ENCODE assay signal across 8 mouse cellular contexts in the genomic region with DNA sequence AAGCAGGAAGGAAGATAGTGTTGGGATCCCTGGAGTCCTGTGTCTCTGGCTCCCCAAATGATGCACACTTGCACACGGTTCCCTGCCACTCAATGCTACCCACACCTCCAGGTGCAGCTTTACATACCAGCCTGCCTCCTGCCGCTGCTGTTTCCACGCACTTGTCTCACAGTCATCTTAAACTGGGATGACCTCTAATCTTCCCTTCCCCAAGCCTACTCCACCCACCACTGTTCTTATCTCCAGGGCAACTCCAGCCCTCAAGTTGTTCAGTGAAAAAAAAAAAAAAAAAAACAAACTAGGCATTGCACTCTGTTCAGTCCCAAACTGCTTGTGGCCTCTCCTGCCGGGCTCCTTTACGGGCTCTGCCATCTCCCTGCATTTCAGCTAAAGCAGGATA. TPM values are rescaled to one million over a fixed set of nuclear protein-coding genes. Genes with fewer than 3 reads are reported as not detected.
DNase-seq lines count a peak whose midpoint lies in the region; ATAC-seq and TF ChIP-seq lines count a peak whose summit lies in the region.
"Had no signal": no experiment of that assay in that cellular context is flagged by ENCODE, and none has a peak within 500 bp of the region (broad histone marks: within the 10 kb centered on the region; RNA-seq: fewer than 3 reads in every experiment).

Gene Tmem131 (minus strand): TSS at position 14 of the 400 bp plus-strand sequence.

- H3K27me3 ChIP-seq in E14TG2a.4 (ENCODE audit: insufficient read depth, low read length) = no peaks in the 10 kb centered on the region
- H3K27me3 ChIP-seq in hindbrain, embryonic 12.5 days = no peaks in the 10 kb centered on the region; the same call in 1 of the 2 replicates
- no peaks in the 10 kb centered on the region for H3K27me3 ChIP-seq in liver, postnatal 0 days (ENCODE audit: insufficient read depth, low read length)

- DNase-seq in liver, postnatal 0 days = no peak
- DNase-seq in embryo, embryonic 11 days = no peak
- DNase-seq in urinary bladder, postnatal 25 days (ENCODE audit: low spot score) = no peak

- 74% methylated on average over 5 of the region's 5 CpGs for WGBS in hindbrain, embryonic 12.5 days
- 60% methylated on average over 5 of the region's 5 CpGs for WGBS in liver, postnatal 0 days (ENCODE audit: insufficient replicate concordance)

- TF ChIP-seq CTCF in E14TG2a.4 (conservative IDR thresholded peaks at IDR 0.05; ENCODE audit: low read length) = no peak
- TF ChIP-seq CTCF in embryonic fibroblast, embryonic 13.5 days (IDR thresholded peaks at IDR 0.05; ENCODE audit: borderline replicate concordance, insufficient read depth, low read length) = no peak
- no peak for TF ChIP-seq CTCF in liver, postnatal 0 days (IDR thresholded peaks at IDR 0.05; ENCODE audit: low read depth)

- no peak for ATAC-seq in CD4-positive, CD25-positive, alpha-beta regulatory T cell, adult 4 months
- ATAC-seq in hindbrain, embryonic 12.5 days (ENCODE audit: low FRiP score) = no peak
- no peak for ATAC-seq in liver, postnatal 0 days

- peak; percentile 86 for TF ChIP-seq EP300 in liver, postnatal 0 days (IDR thresholded peaks at IDR 0.05; ENCODE audit: low read depth)

- H3K9ac ChIP-seq in hindbrain, embryonic 12.5 days = no peak within 1 kb of the TSS
- H3K9ac ChIP-seq in liver, postnatal 0 days (replicated peaks) = no peak within 1 kb of the TSS

- no peak within 1 kb of the TSS for H3K4me2 ChIP-seq in hindbrain, embryonic 12.5 days (replicated peaks)
- peak within 1 kb of the TSS; percentile 64 for H3K4me2 ChIP-seq in liver, postnatal 0 days (ENCODE audit: low read depth, low read length)

- peaks cover 52% of the 10 kb centered on the region for H3K4me1 ChIP-seq in E14TG2a.4 (replicated peaks; ENCODE audit: low read depth, low read length)
- no peaks in the 10 kb centered on the region for H3K4me1 ChIP-seq in embryonic fibroblast, embryonic 13.5 days (ENCODE audit: control insufficient read depth, insufficient read depth, low read length)
- H3K4me1 ChIP-seq in hindbrain, embryonic 12.5 days = peaks cover 6% of the 10 kb centered on the region
- H3K4me1 ChIP-seq in liver, postnatal 0 days (ENCODE audit: insufficient read depth) = peaks cover 23% of the 10 kb centered on the region

- H3K27ac ChIP-seq in embryonic fibroblast, embryonic 13.5 days (ENCODE audit: insufficient read depth, low read length) = no peak within 1 kb of the TSS
- H3K27ac ChIP-seq in hindbrain, embryonic 12.5 days = no peak within 1 kb of the TSS
- H3K27ac ChIP-seq in liver, postnatal 0 days (ENCODE audit: low read depth) = no peak within 1 kb of the TSS
- H3K27ac ChIP-seq: kidney, postnatal 0 days had no signal

- TF ChIP-seq POLR2A in embryonic fibroblast, embryonic 13.5 days (IDR thresholded peaks at IDR 0.05; ENCODE audit: low read depth, low read length) = no peak

- no peaks in the 10 kb centered on the region for H3K36me3 ChIP-seq in E14TG2a.4 (ENCODE audit: insufficient read depth, low read length)
- no peaks in the 10 kb centered on the region for H3K36me3 ChIP-seq in hindbrain, embryonic 12.5 days
- H3K36me3 ChIP-seq in liver, postnatal 0 days (replicated peaks; ENCODE audit: insufficient read depth, low read length) = no peaks in the 10 kb centered on the region

- no peaks in the 10 kb centered on the region for H3K9me3 ChIP-seq in E14TG2a.4 (ENCODE audit: low read length)
- H3K9me3 ChIP-seq in hindbrain, embryonic 12.5 days (replicated peaks) = no peaks in the 10 kb centered on the region
- H3K9me3 ChIP-seq in liver, postnatal 0 days (ENCODE audit: low read length) = no peaks in the 10 kb centered on the region

- H3K4me3 ChIP-seq in E14TG2a.4 (replicated peaks; ENCODE audit: low read length) = peak within 1 kb of the TSS; percentile 30
- H3K4me3 ChIP-seq in embryonic fibroblast, embryonic 13.5 days (ENCODE audit: insufficient read depth, low read length) = no peak within 1 kb of the TSS
- H3K4me3 ChIP-seq in hindbrain, embryonic 12.5 days = no peak within 1 kb of the TSS
- H3K4me3 ChIP-seq in liver, postnatal 0 days (ENCODE audit: low read depth, low read length) = peak within 1 kb of the TSS; percentile 36

RNA-seq across cellular contexts. Expression of gene Tmem131, which starts in this region (rescaled TPM):
- 10 to 100 TPM; 11.1 to 14.8 TPM for polyA plus RNA-seq in CD4-positive, CD25-positive, alpha-beta regulatory T cell, adult 4 months (2017; shearing (Covaris generic))
- polyA plus RNA-seq in embryonic fibroblast, embryonic 13.5 days (2011; ENCODE audit: insufficient read length, low read depth, missing spikeins) = 56.8 and 62.3 TPM in 2 replicates
- 18.2 and 21.1 TPM in 2 replicates for polyA plus RNA-seq in hindbrain, embryonic 12.5 days (2016; fragmentation: Nextera tagmentation; extraction: Ambion mirVana)
- polyA plus RNA-seq in liver, postnatal 0 days (2015; fragmentation: Nextera tagmentation; extraction: Ambion mirVana) = 4.8 and 6.1 TPM in 2 replicates

Comparison
In these comparisons a context has a peak if more than half of its experiments do, and no peak if none do; other contexts are left out.
1. H3K4me3 ChIP-seq: peak in E14TG2a.4 (single experiment) and liver, postnatal 0 days (single experiment); none in embryonic fibroblast, embryonic 13.5 days (single experiment) and hindbrain, embryonic 12.5 days (single experiment).